Mouse (Mus musculus): ENCODE results near the gene Vta1. TPM values are rescaled to one million over a fixed set of nuclear protein-coding genes. Genes with fewer than 3 reads are reported as not detected.
A peak's percentile ranks its signal among the peaks of the same experiment; 100 is the strongest.

The Vta1 gene
- polyA plus RNA-seq, 1 experiment = 80.4 TPM

DNA sequence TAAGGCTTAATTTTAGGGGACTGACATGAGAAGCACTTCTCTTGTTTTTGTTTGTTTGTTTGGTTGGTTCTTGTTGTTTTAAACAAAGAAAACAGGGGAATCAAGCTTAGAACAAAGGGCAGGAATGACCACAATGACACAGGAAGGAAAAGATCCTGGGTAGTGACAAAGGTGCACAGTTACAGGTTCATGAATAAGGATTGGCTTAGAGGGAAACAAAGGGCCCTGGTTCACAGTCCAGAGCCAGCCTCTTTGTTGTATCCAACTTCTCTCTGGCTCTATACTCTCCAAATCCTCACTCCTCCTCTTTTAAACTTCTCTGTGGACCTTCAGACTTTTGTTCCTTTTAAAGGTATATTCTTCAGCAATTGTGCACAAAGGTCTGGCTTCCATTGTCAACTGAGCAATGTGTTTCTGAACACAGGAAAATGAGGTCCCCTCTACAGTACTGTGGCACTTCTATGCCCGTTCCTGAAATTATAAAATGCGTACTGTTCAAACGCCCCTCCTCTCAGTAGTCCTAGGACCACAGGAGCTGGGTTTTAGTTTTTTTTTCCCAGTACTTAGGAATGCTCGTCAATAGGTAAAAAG, 1.4 kb downstream of the Vta1 start:
- Histone ChIP-seq H3K36me3 (ENCODE audit: control insufficient read depth, insufficient read depth) (no peaks in the 10 kb centered on the region), H3K79me2 (ENCODE audit: control insufficient read depth, insufficient read depth) (peaks cover 57% of the 10 kb centered on the region), H3K4me2 (ENCODE audit: low read depth) (peak overlapping the region; percentile 88), H3K4me3 (peak overlapping the region; percentile 58), H3ac (ENCODE audit: control insufficient read depth, insufficient read length) (no peak overlapping the region), H3K27me3 (ENCODE audit: control insufficient read depth, insufficient read depth, insufficient read length) (no peaks in the 10 kb centered on the region)
- no peak for TF ChIP-seq TCF3 (IDR thresholded peaks at IDR 0.05; ENCODE audit: insufficient read length, low read depth)
- no peak for TF ChIP-seq CEBPB (IDR thresholded peaks at IDR 0.05; ENCODE audit: insufficient read depth, poor library complexity, severe bottlenecking)
- TF ChIP-seq USF1 (IDR thresholded peaks at IDR 0.05; ENCODE audit: low read depth) = no peak
- TF ChIP-seq POLR2A (IDR thresholded peaks at IDR 0.05; ENCODE audit: insufficient read length, low read depth) = no peak
- TF ChIP-seq POLR2AphosphoS2 (IDR thresholded peaks at IDR 0.05; ENCODE audit: insufficient read length, low read depth) = no peak
- no peak for TF ChIP-seq E2F4 (IDR thresholded peaks at IDR 0.05; ENCODE audit: insufficient read depth)
- no peak for TF ChIP-seq REST (IDR thresholded peaks at IDR 0.05; ENCODE audit: insufficient read depth, insufficient read length)
- TF ChIP-seq TCF12 (IDR thresholded peaks at IDR 0.05; ENCODE audit: insufficient read depth, poor library complexity, severe bottlenecking) = no peak
- TF ChIP-seq MYOD1 (IDR thresholded peaks at IDR 0.05; ENCODE audit: control insufficient read depth in 1 of 3, insufficient read length in 2 of 3, low read depth in 2 of 3) = no peak
- TF ChIP-seq MYOG (IDR thresholded peaks at IDR 0.05; ENCODE audit: control insufficient read depth in 1 of 3, insufficient read depth in 1 of 3, insufficient read length in 2 of 3, low read depth in 2 of 3) = no peak
- no peak for TF ChIP-seq MAX (IDR thresholded peaks at IDR 0.05; ENCODE audit: low read depth)
- TF ChIP-seq SRF (IDR thresholded peaks at IDR 0.05; ENCODE audit: control insufficient read depth, insufficient read length, low read depth) = no peak

GRCm38 (mm10) chr10:14703239-14703638, 2.1 kb downstream of the Vta1 start:
- no peak overlapping the region for H3ac ChIP-seq (ENCODE audit: control insufficient read depth, insufficient read length)
- H3K36me3 ChIP-seq (ENCODE audit: control insufficient read depth, insufficient read depth) = no peaks in the 10 kb centered on the region
- H3K4me2 ChIP-seq (ENCODE audit: low read depth) = peak overlapping the region; percentile 88
- H3K4me3 ChIP-seq = no peak overlapping the region
- TF ChIP-seq REST (IDR thresholded peaks at IDR 0.05; ENCODE audit: insufficient read depth, insufficient read length) = no peak
- no peak for TF ChIP-seq TCF12 (IDR thresholded peaks at IDR 0.05; ENCODE audit: insufficient read depth, poor library complexity, severe bottlenecking)
- TF ChIP-seq POLR2A (IDR thresholded peaks at IDR 0.05; ENCODE audit: insufficient read length, low read depth) = no peak
- TF ChIP-seq POLR2AphosphoS2 (IDR thresholded peaks at IDR 0.05; ENCODE audit: insufficient read length, low read depth) = no peak
- TF ChIP-seq E2F4 (IDR thresholded peaks at IDR 0.05; ENCODE audit: insufficient read depth) = no peak
- no peak for TF ChIP-seq SRF (IDR thresholded peaks at IDR 0.05; ENCODE audit: control insufficient read depth, insufficient read length, low read depth)
- TF ChIP-seq TCF3 (IDR thresholded peaks at IDR 0.05; ENCODE audit: insufficient read length, low read depth) = no peak
- no peak for TF ChIP-seq MYOD1 (IDR thresholded peaks at IDR 0.05; ENCODE audit: control insufficient read depth in 1 of 3, insufficient read length in 2 of 3, low read depth in 2 of 3)
- TF ChIP-seq MYOG (IDR thresholded peaks at IDR 0.05; ENCODE audit: control insufficient read depth in 1 of 3, insufficient read depth in 1 of 3, insufficient read length in 2 of 3, low read depth in 2 of 3) = no peak
- TF ChIP-seq MAX (IDR thresholded peaks at IDR 0.05; ENCODE audit: low read depth) = no peak
- TF ChIP-seq CEBPB (IDR thresholded peaks at IDR 0.05; ENCODE audit: insufficient read depth, poor library complexity, severe bottlenecking) = no peak
- H3K27me3 ChIP-seq (ENCODE audit: control insufficient read depth, insufficient read depth, insufficient read length) = no peaks in the 10 kb centered on the region
- peaks cover 57% of the 10 kb centered on the region for H3K79me2 ChIP-seq (ENCODE audit: control insufficient read depth, insufficient read depth)

- Histone ChIP-seq H3ac (ENCODE audit: control insufficient read depth, insufficient read length) (no peak overlapping the region), H3K36me3 (ENCODE audit: control insufficient read depth, insufficient read depth) (peaks cover 12% of the 10 kb centered on the region), H3K4me3 (no peak overlapping the region), H3K79me2 (ENCODE audit: control insufficient read depth, insufficient read depth) (peaks cover 62% of the 10 kb centered on the region), H3K27me3 (ENCODE audit: control insufficient read depth, insufficient read depth, insufficient read length) (no peaks in the 10 kb centered on the region), H3K4me2 (ENCODE audit: low read depth) (no peak overlapping the region)
- no peak for TF ChIP-seq TCF12 (IDR thresholded peaks at IDR 0.05; ENCODE audit: insufficient read depth, poor library complexity, severe bottlenecking)
Observed at GRCm38 (mm10) chr10:14690349-14690748, 15.0 kb downstream of the Vta1 start.

DNA sequence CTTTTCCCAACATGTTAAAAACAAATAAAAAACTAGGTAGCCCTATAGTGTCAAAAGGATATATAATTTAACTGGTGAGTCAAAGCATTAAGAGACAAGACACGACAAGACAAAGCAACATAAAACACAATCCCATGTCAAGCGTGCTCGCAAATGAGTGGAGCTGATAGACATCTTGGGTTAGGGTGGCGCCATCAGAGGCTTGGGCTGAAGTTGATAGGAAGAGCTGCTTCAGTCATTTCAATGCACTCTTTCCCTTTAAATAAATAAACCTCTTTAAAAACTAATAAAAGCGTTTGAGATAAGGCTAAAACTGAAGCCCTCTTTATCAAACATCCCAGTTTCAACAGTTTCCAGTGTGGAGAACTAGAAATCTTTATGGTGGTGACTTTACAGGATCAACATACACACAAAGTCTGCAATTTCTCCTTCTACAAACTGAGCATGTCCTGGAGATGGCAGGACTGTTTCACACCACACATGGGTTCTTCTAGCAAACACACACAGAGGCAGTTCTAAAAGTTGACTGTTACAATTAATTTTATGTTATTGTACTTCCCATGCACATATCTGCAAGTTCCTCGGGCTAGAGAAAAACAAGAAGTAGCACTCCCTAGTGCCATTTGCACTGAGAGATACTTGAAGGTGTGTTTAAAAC, 16.4 kb downstream of the Vta1 start:
- Histone ChIP-seq H3ac (ENCODE audit: control insufficient read depth, insufficient read length) (no peak overlapping the region), H3K4me2 (ENCODE audit: low read depth) (no peak overlapping the region), H3K36me3 (ENCODE audit: control insufficient read depth, insufficient read depth) (peaks cover 24% of the 10 kb centered on the region), H3K4me3 (no peak overlapping the region), H3K79me2 (ENCODE audit: control insufficient read depth, insufficient read depth) (peaks cover 48% of the 10 kb centered on the region), H3K27me3 (ENCODE audit: control insufficient read depth, insufficient read depth, insufficient read length) (no peaks in the 10 kb centered on the region)
- TF ChIP-seq REST (IDR thresholded peaks at IDR 0.05; ENCODE audit: insufficient read depth, insufficient read length) (no peak), MAX (IDR thresholded peaks at IDR 0.05; ENCODE audit: low read depth) (no peak), USF1 (IDR thresholded peaks at IDR 0.05; ENCODE audit: low read depth) (no peak), TCF3 (IDR thresholded peaks at IDR 0.05; ENCODE audit: insufficient read length, low read depth) (no peak), MYOG (IDR thresholded peaks at IDR 0.05; ENCODE audit: control insufficient read depth in 1 of 3, insufficient read depth in 1 of 3, insufficient read length in 2 of 3, low read depth in 2 of 3) (no peak), POLR2AphosphoS2 (IDR thresholded peaks at IDR 0.05; ENCODE audit: insufficient read length, low read depth) (no peak), TCF12 (IDR thresholded peaks at IDR 0.05; ENCODE audit: insufficient read depth, poor library complexity, severe bottlenecking) (no peak), SRF (IDR thresholded peaks at IDR 0.05; ENCODE audit: control insufficient read depth, insufficient read length, low read depth) (no peak), POLR2A (IDR thresholded peaks at IDR 0.05; ENCODE audit: insufficient read length, low read depth) (no peak), CEBPB (IDR thresholded peaks at IDR 0.05; ENCODE audit: insufficient read depth, poor library complexity, severe bottlenecking) (no peak), MYOD1 (IDR thresholded peaks at IDR 0.05; ENCODE audit: control insufficient read depth in 1 of 3, insufficient read length in 2 of 3, low read depth in 2 of 3) (no peak), E2F4 (IDR thresholded peaks at IDR 0.05; ENCODE audit: insufficient read depth) (no peak)

All from myocyte (in vitro differentiated cells).